Mouse (Mus musculus) left cerebral cortex, postnatal 25 days (tissue): ENCODE measurements around the gene Gtsf1l. TPM values are rescaled to one million over a fixed set of nuclear protein-coding genes. Genes with fewer than 3 reads are reported as not detected.
"Not testable (repeated sequence)": the region's sequence is repeated elsewhere in the genome, so short reads cannot be mapped to it uniquely, and the experiment has no call there.

Source experiments
- DNase-seq, 2 experiments: peaks; one replicate each; pipeline ENCODE4 v3.0.0; 2022; ENCODE audit warnings: low spot score in 2 of 2, mixed read lengths in 1 of 2
- intact Hi-C: fragments of 180-260 bp; cut with DNase I; formaldehyde crosslinking; loops from one replicate; pipeline ENCODE4 v1.15.1; 2025
- total RNA-seq, 2 experiments: library from RNA; stranded (reverse); gene quantifications; 2 replicates each; pipeline ENCODE4 v1.2.3; 2021

Gtsf1l gene
- total RNA-seq, 2 experiments from 2014 or later, result not detected

GRCm38 (mm10) chr2:163094909-163095308 is 7.3 kb upstream of the Gtsf1l start:
- no peak for DNase-seq
- intact Hi-C loops, result no loop called here

- intact Hi-C loops, result no loop called here
- no peak for DNase-seq
Observed at GRCm38 (mm10) chr2:163089475-163090123, 1.9 kb upstream of the Gtsf1l start.

GRCm38 (mm10) chr2:163086561-163086960 is 1.1 kb downstream of the Gtsf1l start:
- no peak for DNase-seq
- intact Hi-C loops, result no loop called here

GRCm38 (mm10) chr2:163085047-163085446 is 2.6 kb downstream of the Gtsf1l start:
- DNase-seq, result no peak
- intact Hi-C loops, result no loop called here

GRCm38 (mm10) chr2:163084519-163084918 is 3.1 kb downstream of the Gtsf1l start:
- no peak for DNase-seq
- intact Hi-C loops, result no loop called here

- intact Hi-C loops, result no loop called here
- DNase-seq, result no peak
Observed at GRCm38 (mm10) chr2:163082591-163082990, 5.1 kb downstream of the Gtsf1l start.

- DNase-seq, result no peak
- intact Hi-C loops, result no loop called here
Observed at GRCm38 (mm10) chr2:163079041-163079440, 8.6 kb downstream of the Gtsf1l start.

- no peak for DNase-seq
- intact Hi-C loops, result no loop called here
Observed at GRCm38 (mm10) chr2:163075234-163075633, 12.4 kb downstream of the Gtsf1l start.

GRCm38 (mm10) chr2:163074808-163075207 is 12.8 kb downstream of the Gtsf1l start:
- no peak for DNase-seq
- intact Hi-C loops, result no loop called here

- peak; percentile 20 to 33 for DNase-seq
- intact Hi-C loops, result no loop called here
Observed at GRCm38 (mm10) chr2:163074006-163074405, 13.6 kb downstream of the Gtsf1l start.

- DNase-seq, result no peak
- intact Hi-C loops, result no loop called here
Observed at GRCm38 (mm10) chr2:163073023-163073757, 14.5 kb downstream of the Gtsf1l start.

GRCm38 (mm10) chr2:163071590-163071989 is 16.1 kb downstream of the Gtsf1l start:
- DNase-seq, result no peak
- intact Hi-C loops, result no loop called here

- DNase-seq, result no peak
- intact Hi-C loops, result no loop called here
Observed at GRCm38 (mm10) chr2:163070213-163070612, 17.4 kb downstream of the Gtsf1l start.

GRCm38 (mm10) chr2:163067233-163067632 is 20.4 kb downstream of the Gtsf1l start:
- DNase-seq, result no peak
- intact Hi-C loops, result no loop called here

GRCm38 (mm10) chr2:163066326-163066725 is 21.3 kb downstream of the Gtsf1l start:
- intact Hi-C loops, result no loop called here

GRCm38 (mm10) chr2:163062119-163062508 is 25.5 kb downstream of the Gtsf1l start:
- intact Hi-C loops, result no loop called here
- DNase-seq, result no peak

More at GRCm38 (mm10) chr2:163066326-163066725, 21.3 kb downstream of the Gtsf1l start:
- no peak for DNase-seq

- no peak for DNase-seq
- intact Hi-C loops, result no loop called here
Observed at GRCm38 (mm10) chr2:163061203-163062118, 26.2 kb downstream of the Gtsf1l start.

GRCm38 (mm10) chr2:163060630-163061029 is 27.0 kb downstream of the Gtsf1l start:
- intact Hi-C loops, result no loop called here

GRCm38 (mm10) chr2:163058981-163059380 is 28.7 kb downstream of the Gtsf1l start:
- intact Hi-C loops, result not testable (repeated sequence)

More at GRCm38 (mm10) chr2:163060630-163061029, 27.0 kb downstream of the Gtsf1l start:
- DNase-seq, result no peak

GRCm38 (mm10) chr2:163056584-163056983 is 31.1 kb downstream of the Gtsf1l start:
- intact Hi-C loops, result no loop called here
- DNase-seq, result no peak

More at GRCm38 (mm10) chr2:163058981-163059380, 28.7 kb downstream of the Gtsf1l start:
- not testable (repeated sequence) for DNase-seq
